Mouse (Mus musculus) bone marrow, adult 2 months (tissue): Measurements from ENCODE around the gene Hivep1.

Experiments used
- CTCF ChIP-seq: fragments of 200-500 bp; IDR thresholded peaks from 2 replicates; pipeline ENCODE4 v1.5.1; 2011; ENCODE audit warnings: low read length, control low read depth; ENCODE audit not compliant: control insufficient read depth, insufficient read depth
- POLR2A ChIP-seq: fragments of 200-500 bp; IDR thresholded peaks from 2 replicates; pipeline ENCODE4 v1.6.1; 2011; ENCODE audit warnings: low read depth, mild to moderate bottlenecking, control low read depth, low read length, borderline replicate concordance; ENCODE audit not compliant: control insufficient read depth

- TF ChIP-seq CTCF, result no peak
- TF ChIP-seq POLR2A, result no peak
These were observed 190.3 kb downstream of the Hivep1 start for GRCm38 (mm10) chr13:42242131-42242530.
